Mouse (Mus musculus): ENCODE measurements around the gene Snx29. TPM values are rescaled to one million over a fixed set of nuclear protein-coding genes. Genes with fewer than 3 reads are reported as not detected.

Snx29 gene
- polyA plus RNA-seq, 1 experiment, result 27.7 TPM

GRCm38 (mm10) chr16:11754136-11754535, 431.4 kb downstream of the Snx29 start:
- TF ChIP-seq CTCF (IDR thresholded peaks at IDR 0.05; ENCODE audit: low read depth, low read length), result no peak
- TF ChIP-seq POLR2A (IDR thresholded peaks at IDR 0.05; ENCODE audit: borderline replicate concordance, low read depth, low read length), result no peak
- peaks cover 15% of the 10 kb centered on the region for H3K4me1 ChIP-seq (ENCODE audit: control insufficient read depth, insufficient read depth, low read length)
- no peak overlapping the region for H3K4me3 ChIP-seq (ENCODE audit: insufficient read depth, low read length)
- no peak overlapping the region for H3K27ac ChIP-seq (ENCODE audit: insufficient read depth, low read depth, low read length)

GRCm38 (mm10) chr16:11755281-11756066, 432.8 kb downstream of the Snx29 start:
- H3K4me1 ChIP-seq (ENCODE audit: control insufficient read depth, insufficient read depth, low read length), result peaks cover 15% of the 10 kb centered on the region
- H3K4me3 ChIP-seq (ENCODE audit: insufficient read depth, low read length), result no peak overlapping the region
- no peak overlapping the region for H3K27ac ChIP-seq (ENCODE audit: insufficient read depth, low read depth, low read length)
- no peak for TF ChIP-seq CTCF (IDR thresholded peaks at IDR 0.05; ENCODE audit: low read depth, low read length)
- no peak for TF ChIP-seq POLR2A (IDR thresholded peaks at IDR 0.05; ENCODE audit: borderline replicate concordance, low read depth, low read length)

- TF ChIP-seq CTCF (IDR thresholded peaks at IDR 0.05; ENCODE audit: low read depth, low read length) (no peak), POLR2A (IDR thresholded peaks at IDR 0.05; ENCODE audit: borderline replicate concordance, low read depth, low read length) (no peak)
- Histone ChIP-seq H3K27ac (ENCODE audit: insufficient read depth, low read depth, low read length) (no peak overlapping the region), H3K4me1 (ENCODE audit: control insufficient read depth, insufficient read depth, low read length) (peaks cover 13% of the 10 kb centered on the region), H3K4me3 (ENCODE audit: insufficient read depth, low read length) (no peak overlapping the region)
These were observed 434.0 kb downstream of the Snx29 start for GRCm38 (mm10) chr16:11756598-11757245.

- Histone ChIP-seq H3K27ac (ENCODE audit: insufficient read depth, low read depth, low read length) (no peak overlapping the region), H3K4me3 (ENCODE audit: insufficient read depth, low read length) (no peak overlapping the region), H3K4me1 (ENCODE audit: control insufficient read depth, insufficient read depth, low read length) (peaks cover 7% of the 10 kb centered on the region; the same call in 1 of the 2 replicates)
- TF ChIP-seq CTCF (IDR thresholded peaks at IDR 0.05; ENCODE audit: low read depth, low read length) (no peak), POLR2A (IDR thresholded peaks at IDR 0.05; ENCODE audit: borderline replicate concordance, low read depth, low read length) (no peak)
These were observed 434.8 kb downstream of the Snx29 start for GRCm38 (mm10) chr16:11757471-11757870.

GRCm38 (mm10) chr16:11757951-11758350, 435.2 kb downstream of the Snx29 start:
- peaks cover 5% of the 10 kb centered on the region for H3K4me1 ChIP-seq (ENCODE audit: control insufficient read depth, insufficient read depth, low read length)
- H3K4me3 ChIP-seq (ENCODE audit: insufficient read depth, low read length), result no peak overlapping the region
- no peak for TF ChIP-seq POLR2A (IDR thresholded peaks at IDR 0.05; ENCODE audit: borderline replicate concordance, low read depth, low read length)
- TF ChIP-seq CTCF (IDR thresholded peaks at IDR 0.05; ENCODE audit: low read depth, low read length), result no peak
- no peak overlapping the region for H3K27ac ChIP-seq (ENCODE audit: insufficient read depth, low read depth, low read length)

- Histone ChIP-seq H3K4me3 (ENCODE audit: insufficient read depth, low read length) (no peak overlapping the region), H3K27ac (ENCODE audit: insufficient read depth, low read depth, low read length) (no peak overlapping the region), H3K4me1 (ENCODE audit: control insufficient read depth, insufficient read depth, low read length) (no peaks in the 10 kb centered on the region)
- TF ChIP-seq POLR2A (IDR thresholded peaks at IDR 0.05; ENCODE audit: borderline replicate concordance, low read depth, low read length), result no peak
- no peak for TF ChIP-seq CTCF (IDR thresholded peaks at IDR 0.05; ENCODE audit: low read depth, low read length)
These were observed 449.6 kb downstream of the Snx29 start for GRCm38 (mm10) chr16:11772318-11772717.

- TF ChIP-seq CTCF (IDR thresholded peaks at IDR 0.05; ENCODE audit: low read depth, low read length) (no peak), POLR2A (IDR thresholded peaks at IDR 0.05; ENCODE audit: borderline replicate concordance, low read depth, low read length) (no peak)
- no peak overlapping the region for H3K27ac ChIP-seq (ENCODE audit: insufficient read depth, low read depth, low read length)
- H3K4me3 ChIP-seq (ENCODE audit: insufficient read depth, low read length), result no peak overlapping the region
- H3K4me1 ChIP-seq (ENCODE audit: control insufficient read depth, insufficient read depth, low read length), result no peaks in the 10 kb centered on the region
These were observed 451.6 kb downstream of the Snx29 start for GRCm38 (mm10) chr16:11774321-11774720.

GRCm38 (mm10) chr16:11776528-11776927, 453.8 kb downstream of the Snx29 start:
- H3K4me1 ChIP-seq (ENCODE audit: control insufficient read depth, insufficient read depth, low read length), result no peaks in the 10 kb centered on the region
- no peak for TF ChIP-seq CTCF (IDR thresholded peaks at IDR 0.05; ENCODE audit: low read depth, low read length)
- TF ChIP-seq POLR2A (IDR thresholded peaks at IDR 0.05; ENCODE audit: borderline replicate concordance, low read depth, low read length), result no peak
- no peak overlapping the region for H3K4me3 ChIP-seq (ENCODE audit: insufficient read depth, low read length)
- H3K27ac ChIP-seq (ENCODE audit: insufficient read depth, low read depth, low read length), result no peak overlapping the region

GRCm38 (mm10) chr16:11778191-11778590, 455.5 kb downstream of the Snx29 start:
- no peak overlapping the region for H3K4me3 ChIP-seq (ENCODE audit: insufficient read depth, low read length)
- no peaks in the 10 kb centered on the region for H3K4me1 ChIP-seq (ENCODE audit: control insufficient read depth, insufficient read depth, low read length)
- TF ChIP-seq POLR2A (IDR thresholded peaks at IDR 0.05; ENCODE audit: borderline replicate concordance, low read depth, low read length) (no peak), CTCF (IDR thresholded peaks at IDR 0.05; ENCODE audit: low read depth, low read length) (no peak)
- H3K27ac ChIP-seq (ENCODE audit: insufficient read depth, low read depth, low read length), result no peak overlapping the region
